Mouse (Mus musculus) myocyte (in vitro differentiated cells): ENCODE data around the gene Zbtb20.

Experiments
- E2F4 ChIP-seq: IDR thresholded peaks from one replicate; pipeline ENCODE4 v1.6.1; 2011; ENCODE audit warnings: mild to moderate bottlenecking, control low read depth, moderate library complexity; ENCODE audit not compliant: insufficient read depth
- MAX ChIP-seq: IDR thresholded peaks from one replicate; pipeline ENCODE4 v1.6.1; 2011; ENCODE audit warnings: low read depth, mild to moderate bottlenecking, control low read depth
- MYOG ChIP-seq, 3 experiments: IDR thresholded peaks; one replicate each; pipeline ENCODE4 v1.6.1; 2011; ENCODE audit warnings: control low read depth in 2 of 3, low read depth in 2 of 3, mild to moderate bottlenecking in 2 of 3; ENCODE audit not compliant: insufficient read length in 2 of 3, control insufficient read depth in 1 of 3, insufficient read depth in 1 of 3
- POLR2A ChIP-seq: IDR thresholded peaks from one replicate; pipeline ENCODE4 v1.6.1; 2011; ENCODE audit warnings: low read depth, mild to moderate bottlenecking, control low read depth, moderate library complexity; ENCODE audit not compliant: insufficient read length
- POLR2AphosphoS2 ChIP-seq: IDR thresholded peaks from one replicate; pipeline ENCODE4 v1.6.1; 2011; ENCODE audit warnings: low read depth, control low read depth; ENCODE audit not compliant: insufficient read length
- TCF12 ChIP-seq: IDR thresholded peaks from one replicate; pipeline ENCODE4 v1.6.1; 2011; ENCODE audit warnings: mild to moderate bottlenecking, control low read depth; ENCODE audit not compliant: poor library complexity, insufficient read depth, severe bottlenecking
- TCF3 ChIP-seq: IDR thresholded peaks from one replicate; pipeline ENCODE4 v1.6.1; 2011; ENCODE audit warnings: low read depth, control low read depth; ENCODE audit not compliant: insufficient read length
- USF1 ChIP-seq: IDR thresholded peaks from one replicate; pipeline ENCODE4 v1.6.1; 2011; ENCODE audit warnings: low read depth, mild to moderate bottlenecking, control low read depth, moderate library complexity

- TF ChIP-seq POLR2AphosphoS2: no peak
- TF ChIP-seq POLR2A: no peak
- TF ChIP-seq E2F4: no peak
- TF ChIP-seq USF1: no peak
- no peak for TF ChIP-seq MAX
- TF ChIP-seq TCF12: no peak
- TF ChIP-seq MYOG (IDR thresholded peaks at IDR 0.05; ENCODE audit: control insufficient read depth in 1 of 3, insufficient read depth in 1 of 3, insufficient read length in 2 of 3, low read depth in 2 of 3): no peak
- TF ChIP-seq TCF3: no peak
Measured at GRCm38 (mm10) chr16:43463684-43464475, 588.2 kb downstream of the Zbtb20 start.
